Mouse (Mus musculus) embryonic facial prominence, embryonic 13.5 days (tissue): ENCODE data around the gene Rpl39l. TPM values are rescaled to one million over a fixed set of nuclear protein-coding genes. Genes with fewer than 3 reads are reported as not detected.
"Not testable (repeated sequence)": the region's sequence is repeated elsewhere in the genome, so short reads cannot be mapped to it uniquely, and the experiment has no call there.

Experiments used
- ATAC-seq: fragments of 200-750 bp; cut with Nextera tagmentation; 2 replicates; pipeline ENCODE4 v1.8.0; 2017; ENCODE audit warnings: low read depth; ENCODE audit not compliant: insufficient number of reproducible peaks, insufficient read depth, low FRiP score, low TSS enrichment
- H3K27ac ChIP-seq: fragments of 300-500 bp; sonication (generic); 2 replicates; pipeline ENCODE4 v1.5.1; 2015; ENCODE audit warnings: moderate library complexity, mild to moderate bottlenecking, inconsistent platforms
- H3K27me3 ChIP-seq: fragments of 300-500 bp; sonication (generic); 2 replicates; pipeline ENCODE4 v1.6.1; 2015; ENCODE audit warnings: mild to moderate bottlenecking, inconsistent platforms
- H3K36me3 ChIP-seq: fragments of 300-500 bp; sonication (generic); 2 replicates; pipeline ENCODE4 v1.6.1; 2015; ENCODE audit warnings: mild to moderate bottlenecking, inconsistent platforms
- H3K4me1 ChIP-seq: fragments of 300-500 bp; sonication (generic); 2 replicates; pipeline ENCODE4 v1.6.1; 2015; ENCODE audit warnings: inconsistent platforms
- H3K4me2 ChIP-seq: fragments of 300-500 bp; sonication (generic); 2 replicates; pipeline ENCODE4 v1.6.1; 2015; ENCODE audit warnings: moderate library complexity, mild to moderate bottlenecking, inconsistent platforms
- H3K4me3 ChIP-seq: fragments of 300-500 bp; sonication (generic); 2 replicates; pipeline ENCODE4 v1.5.1; 2015; ENCODE audit warnings: mild to moderate bottlenecking, inconsistent platforms
- H3K9ac ChIP-seq: fragments of 300-500 bp; sonication (generic); 2 replicates; pipeline ENCODE4 v1.6.1; 2015; ENCODE audit warnings: mild to moderate bottlenecking, inconsistent platforms
- H3K9me3 ChIP-seq: fragments of 300-500 bp; sonication (generic); 2 replicates; pipeline ENCODE4 v1.6.1; 2016; ENCODE audit warnings: inconsistent platforms
- WGBS: fragments of 180-500 bp; shearing (Covaris S2); methylation state at CpG from one replicate; pipeline ENCODE4 v1.1.7; 2015; ENCODE audit warnings: mixed read lengths; 5-methylcytosine and 5-hydroxymethylcytosine counted together
- polyA plus RNA-seq: library from polyadenylated mRNA; unstranded; fragments of >200 nt; fragmentation: Nextera tagmentation; extraction: Ambion mirVana; gene quantifications from 2 replicates; pipeline ENCODE4 v1.2.1, GENCODE M21; 2015

Rpl39l gene
- polyA plus RNA-seq, result 1.9 and 4.7 TPM in 2 replicates

- Histone ChIP-seq H3K4me3 (no peak within 1 kb of the TSS), H3K9me3 (peaks cover 3% of the 10 kb centered on the region; the same call in 1 of the 2 replicates), H3K4me2 (no peak within 1 kb of the TSS), H3K36me3 (no peaks in the 10 kb centered on the region), H3K27ac (0 out of 2 replicates have a peak within 1 kb of the TSS, but pooled peaks have one; percentile 22), H3K4me1 (no peaks in the 10 kb centered on the region), H3K9ac (no peak within 1 kb of the TSS), H3K27me3 (no peaks in the 10 kb centered on the region)
- WGBS, result 78% methylated on average over 22 of the region's 22 CpGs
- no peak for ATAC-seq
Measured at GRCm38 (mm10) chr16:10170005-10170404, at the start of gene Rpl39l. Gene Rpl39l (plus strand): TSS chr16:10170226.

- WGBS, result 86% methylated on average over 1 of the region's 1 CpGs
- Histone ChIP-seq H3K4me1 (no peaks in the 10 kb centered on the region), H3K4me3 (no peak overlapping the region), H3K36me3 (no peaks in the 10 kb centered on the region), H3K9me3 (no peaks in the 10 kb centered on the region), H3K27me3 (no peaks in the 10 kb centered on the region), H3K4me2 (no peak overlapping the region), H3K27ac (no peak overlapping the region), H3K9ac (no peak overlapping the region)
- ATAC-seq, result no peak
Measured at GRCm38 (mm10) chr16:10127586-10127985, 42.4 kb upstream of the Rpl39l start.

GRCm38 (mm10) chr16:10129052-10129911 lies 40.7 kb upstream of the Rpl39l start:
- H3K9me3 ChIP-seq, result no peaks in the 10 kb centered on the region
- 67% methylated on average over 2 of the region's 2 CpGs for WGBS
- H3K4me3 ChIP-seq, result no peak overlapping the region
- no peaks in the 10 kb centered on the region for H3K36me3 ChIP-seq
- H3K4me2 ChIP-seq, result no peak overlapping the region
- H3K27ac ChIP-seq, result no peak overlapping the region
- no peak overlapping the region for H3K9ac ChIP-seq
- no peaks in the 10 kb centered on the region for H3K4me1 ChIP-seq
- ATAC-seq, result no peak
- no peaks in the 10 kb centered on the region for H3K27me3 ChIP-seq

GRCm38 (mm10) chr16:10143166-10143565 lies 26.9 kb upstream of the Rpl39l start:
- Histone ChIP-seq H3K4me2 (no peak overlapping the region), H3K9me3 (no peaks in the 10 kb centered on the region), H3K27me3 (no peaks in the 10 kb centered on the region), H3K27ac (no peak overlapping the region), H3K36me3 (no peaks in the 10 kb centered on the region), H3K9ac (no peak overlapping the region), H3K4me1 (no peaks in the 10 kb centered on the region), H3K4me3 (no peak overlapping the region)
- no peak for ATAC-seq
- 73% methylated on average over 2 of the region's 2 CpGs for WGBS

GRCm38 (mm10) chr16:10147401-10147800 lies 22.6 kb upstream of the Rpl39l start:
- no peak for ATAC-seq
- H3K4me3 ChIP-seq, result no peak overlapping the region
- H3K9ac ChIP-seq, result no peak overlapping the region
- no peaks in the 10 kb centered on the region for H3K9me3 ChIP-seq
- no peaks in the 10 kb centered on the region for H3K27me3 ChIP-seq
- WGBS, result 91% methylated on average over 5 of the region's 5 CpGs
- no peaks in the 10 kb centered on the region for H3K36me3 ChIP-seq
- no peaks in the 10 kb centered on the region for H3K4me1 ChIP-seq
- no peak overlapping the region for H3K27ac ChIP-seq
- H3K4me2 ChIP-seq, result no peak overlapping the region

- Histone ChIP-seq H3K4me2 (no peak overlapping the region), H3K9ac (no peak overlapping the region), H3K27me3 (no peaks in the 10 kb centered on the region), H3K4me3 (no peak overlapping the region), H3K27ac (no peak overlapping the region), H3K4me1 (no peaks in the 10 kb centered on the region), H3K9me3 (peaks cover 3% of the 10 kb centered on the region; the same call in 1 of the 2 replicates), H3K36me3 (no peaks in the 10 kb centered on the region)
- 50% methylated on average over 8 of the region's 8 CpGs for WGBS
- no peak for ATAC-seq
Measured at GRCm38 (mm10) chr16:10169123-10169905, 712 bp upstream of the Rpl39l start.

- H3K9ac ChIP-seq, result no peak overlapping the region
- no peak for ATAC-seq
- WGBS, result 82% methylated on average over 4 of the region's 4 CpGs
Measured at GRCm38 (mm10) chr16:10171276-10171675, 1.2 kb downstream of the Rpl39l start.

GRCm38 (mm10) chr16:10172179-10172820 lies 2.3 kb downstream of the Rpl39l start:
- Histone ChIP-seq H3K9ac (no peak overlapping the region), H3K4me3 (no peak overlapping the region), H3K27ac (no peak overlapping the region), H3K36me3 (no peaks in the 10 kb centered on the region), H3K4me1 (no peaks in the 10 kb centered on the region), H3K4me2 (no peak overlapping the region), H3K27me3 (no peaks in the 10 kb centered on the region), H3K9me3 (peaks cover 4% of the 10 kb centered on the region)
- 85% methylated on average over 3 of the region's 3 CpGs for WGBS
- no peak for ATAC-seq

More at GRCm38 (mm10) chr16:10171276-10171675, 1.2 kb downstream of the Rpl39l start:
- Histone ChIP-seq H3K4me2 (no peak overlapping the region), H3K9me3 (no peaks in the 10 kb centered on the region), H3K4me3 (no peak overlapping the region), H3K36me3 (no peaks in the 10 kb centered on the region), H3K27me3 (no peaks in the 10 kb centered on the region), H3K27ac (no peak overlapping the region), H3K4me1 (no peaks in the 10 kb centered on the region)

- not testable (repeated sequence) for H3K4me3 ChIP-seq, H3K36me3 ChIP-seq, H3K27ac ChIP-seq, H3K9ac ChIP-seq, H3K27me3 ChIP-seq, H3K4me1 ChIP-seq, ATAC-seq, H3K4me2 ChIP-seq
- 95% methylated on average over 10 of the region's 10 CpGs for WGBS
- H3K9me3 ChIP-seq, result peaks cover 34% of the 10 kb centered on the region
Measured at GRCm38 (mm10) chr16:10187461-10187860, 17.4 kb downstream of the Rpl39l start.

- no peaks in the 10 kb centered on the region; the same call in 1 of the 2 replicates for H3K27me3 ChIP-seq
- H3K9me3 ChIP-seq, result 0 out of 2 replicates have a peak, but pooled peaks cover 3% of the 10 kb centered on the region
- peak within 1 kb of the TSS; percentile 70 for H3K9ac ChIP-seq
- H3K4me2 ChIP-seq, result peak within 1 kb of the TSS; percentile 81
- peak; percentile 88 for ATAC-seq
- H3K27ac ChIP-seq, result no peak within 1 kb of the TSS
- H3K4me3 ChIP-seq, result peak within 1 kb of the TSS; percentile 51
- 0 out of 2 replicates have a peak, but pooled peaks cover 7% of the 10 kb centered on the region for H3K4me1 ChIP-seq
- no peaks in the 10 kb centered on the region for H3K36me3 ChIP-seq
- WGBS, result under 1% methylated on average over 62 of the region's 63 CpGs
Measured at GRCm38 (mm10) chr16:10192679-10193506, 22.9 kb downstream of the Rpl39l start, which contains the start of gene Atf7ip2. Gene Atf7ip2 (plus strand): TSS chr16:10192712.
